Mouse (Mus musculus): ENCODE measurements around the gene Pex6.

Gene Pex6

GRCm38 (mm10) chr17:46725731-46726645, 14.7 kb downstream of the Pex6 start:
- in situ Hi-C loops (cut with MboI; ENCODE audit: low pct_unique_long_range_greater_than_20kb in 1 of 2, low sequenced_read_pairs in 2 of 2, unreplicated experiment in 1 of 2) = no loop called here

GRCm38 (mm10) chr17:46727271-46727670, 16.0 kb downstream of the Pex6 start:
- in situ Hi-C loops (cut with MboI; ENCODE audit: low pct_unique_long_range_greater_than_20kb in 1 of 2, low sequenced_read_pairs in 2 of 2, unreplicated experiment in 1 of 2) = no loop called here

GRCm38 (mm10) chr17:46728021-46728420, 16.8 kb downstream of the Pex6 start:
- in situ Hi-C loops (cut with MboI; ENCODE audit: low pct_unique_long_range_greater_than_20kb in 1 of 2, low sequenced_read_pairs in 2 of 2, unreplicated experiment in 1 of 2) = no loop called here

GRCm38 (mm10) chr17:46728496-46728895, 17.2 kb downstream of the Pex6 start:
- in situ Hi-C loops (cut with MboI; ENCODE audit: low pct_unique_long_range_greater_than_20kb in 1 of 2, low sequenced_read_pairs in 2 of 2, unreplicated experiment in 1 of 2) = no loop called here

- in situ Hi-C loops (cut with MboI; ENCODE audit: low pct_unique_long_range_greater_than_20kb in 1 of 2, low sequenced_read_pairs in 2 of 2, unreplicated experiment in 1 of 2) = no loop called here
Observed at GRCm38 (mm10) chr17:46728904-46729318, 17.6 kb downstream of the Pex6 start, which contains the start of gene Gnmt. Gnmt (minus strand) TSS chr17:46729168.

GRCm38 (mm10) chr17:46734055-46734454, 22.8 kb downstream of the Pex6 start:
- in situ Hi-C loops (cut with MboI; ENCODE audit: low pct_unique_long_range_greater_than_20kb in 1 of 2, low sequenced_read_pairs in 2 of 2, unreplicated experiment in 1 of 2) = no loop called here

GRCm38 (mm10) chr17:46735287-46735686, 24.0 kb downstream of the Pex6 start:
- in situ Hi-C loops (cut with MboI; ENCODE audit: low pct_unique_long_range_greater_than_20kb in 1 of 2, low sequenced_read_pairs in 2 of 2, unreplicated experiment in 1 of 2) = no loop called here

GRCm38 (mm10) chr17:46736160-46736559, 24.9 kb downstream of the Pex6 start:
- in situ Hi-C loops (cut with MboI; ENCODE audit: low pct_unique_long_range_greater_than_20kb in 1 of 2, low sequenced_read_pairs in 2 of 2, unreplicated experiment in 1 of 2) = no loop called here

GRCm38 (mm10) chr17:46741305-46741704, 30.0 kb downstream of the Pex6 start:
- in situ Hi-C loops (cut with MboI; ENCODE audit: low pct_unique_long_range_greater_than_20kb in 1 of 2, low sequenced_read_pairs in 2 of 2, unreplicated experiment in 1 of 2) = no loop called here

GRCm38 (mm10) chr17:46742986-46743385, 31.7 kb downstream of the Pex6 start:
- in situ Hi-C loops (cut with MboI; ENCODE audit: low pct_unique_long_range_greater_than_20kb in 1 of 2, low sequenced_read_pairs in 2 of 2, unreplicated experiment in 1 of 2) = no loop called here

GRCm38 (mm10) chr17:46745506-46745905, 34.2 kb downstream of the Pex6 start:
- in situ Hi-C loops (cut with MboI; ENCODE audit: low pct_unique_long_range_greater_than_20kb in 1 of 2, low sequenced_read_pairs in 2 of 2, unreplicated experiment in 1 of 2) = no loop called here

- in situ Hi-C loops (cut with MboI; ENCODE audit: low pct_unique_long_range_greater_than_20kb in 1 of 2, low sequenced_read_pairs in 2 of 2, unreplicated experiment in 1 of 2) = no loop called here
Observed at GRCm38 (mm10) chr17:46747234-46747633, 36.0 kb downstream of the Pex6 start.

- in situ Hi-C loops (cut with MboI; ENCODE audit: low pct_unique_long_range_greater_than_20kb in 1 of 2, low sequenced_read_pairs in 2 of 2, unreplicated experiment in 1 of 2) = no loop called here
Observed at GRCm38 (mm10) chr17:46747806-46748205, 36.5 kb downstream of the Pex6 start.

GRCm38 (mm10) chr17:46749282-46749681, 38.0 kb downstream of the Pex6 start:
- in situ Hi-C loops (cut with MboI; ENCODE audit: low pct_unique_long_range_greater_than_20kb in 1 of 2, low sequenced_read_pairs in 2 of 2, unreplicated experiment in 1 of 2) = no loop called here

- in situ Hi-C loops (cut with MboI; ENCODE audit: low pct_unique_long_range_greater_than_20kb in 1 of 2, low sequenced_read_pairs in 2 of 2, unreplicated experiment in 1 of 2) = loop anchor here in 1 of 2 experiments (25.0 kb wide), 1 partner anchor 262 kb away; the partner anchor contains the start of gene Ubr2
Observed at GRCm38 (mm10) chr17:46750580-46750979, 39.3 kb downstream of the Pex6 start.

- in situ Hi-C loops (cut with MboI; ENCODE audit: low pct_unique_long_range_greater_than_20kb in 1 of 2, low sequenced_read_pairs in 2 of 2, unreplicated experiment in 1 of 2) = loop anchor here in 1 of 2 experiments (25.0 kb wide), 1 partner anchor 261 kb away; the partner anchor contains the start of gene Ubr2
Observed at GRCm38 (mm10) chr17:46751056-46751793, 40.0 kb downstream of the Pex6 start.

- in situ Hi-C loops (cut with MboI; ENCODE audit: low pct_unique_long_range_greater_than_20kb in 1 of 2, low sequenced_read_pairs in 2 of 2, unreplicated experiment in 1 of 2) = loop anchor here in 1 of 2 experiments (25.0 kb wide), 1 partner anchor 260 kb away; the partner anchor contains the start of gene Ubr2
Observed at GRCm38 (mm10) chr17:46751794-46752556, 40.7 kb downstream of the Pex6 start, which contains the start of gene Cnpy3. Cnpy3 (minus strand) TSS chr17:46752214.

GRCm38 (mm10) chr17:46758753-46759152, 47.5 kb downstream of the Pex6 start:
- in situ Hi-C loops (cut with MboI; ENCODE audit: low pct_unique_long_range_greater_than_20kb in 1 of 2, low sequenced_read_pairs in 2 of 2, unreplicated experiment in 1 of 2) = loop anchor here in 1 of 2 experiments (25.0 kb wide), 1 partner anchor 254 kb away; the partner anchor contains the start of gene Ubr2

All from mouse embryonic stem cell (cell line).